In genomic region chr1:75140601-75141190, GRCm38 (mm10) we compare ENCODE assay signal across 8 mouse cellular contexts. TPM values are rescaled to one million over a fixed set of nuclear protein-coding genes. Genes with fewer than 3 reads are reported as not detected.
DNase-seq lines count a peak whose midpoint lies in the region; ATAC-seq and TF ChIP-seq lines count a peak whose summit lies in the region.

No protein-coding gene starts in this region.

- peak overlapping the region; percentile 99; the same call in 1 of the 2 replicates for H3K27ac ChIP-seq in cortical plate, adult 2 months (ENCODE audit: insufficient read depth, low read length)
- peak overlapping the region; percentile 98 for H3K27ac ChIP-seq in intestine, embryonic 15.5 days
- H3K27ac ChIP-seq in lung, embryonic 16.5 days (ENCODE audit: low read length) = no peak overlapping the region; the same call in 1 of the 2 replicates

- no peaks in the 10 kb centered on the region for H3K27me3 ChIP-seq in intestine, embryonic 15.5 days (replicated peaks)
- no peaks in the 10 kb centered on the region for H3K27me3 ChIP-seq in lung, embryonic 16.5 days (ENCODE audit: control insufficient read depth, insufficient read depth, low read depth, low read length)

- no peak for ATAC-seq in intestine, embryonic 15.5 days
- ATAC-seq in lung, embryonic 16.5 days (ENCODE audit: low read depth) = no peak

- 54% methylated on average over 4 of the region's 4 CpGs for WGBS in intestine, embryonic 15.5 days
- WGBS in lung, embryonic 16.5 days = 47% methylated on average over 4 of the region's 4 CpGs

- no peaks in the 10 kb centered on the region for H3K4me1 ChIP-seq in cortical plate, adult 2 months (ENCODE audit: control insufficient read depth, insufficient read depth, low read length)
- peaks cover 17% of the 10 kb centered on the region; the same call in 1 of the 2 replicates for H3K4me1 ChIP-seq in intestine, embryonic 15.5 days (replicated peaks)
- H3K4me1 ChIP-seq in lung, embryonic 16.5 days (replicated peaks; ENCODE audit: control insufficient read depth, insufficient read depth, low read length) = peaks cover 13% of the 10 kb centered on the region

- H3K4me3 ChIP-seq in cortical plate, adult 2 months (ENCODE audit: insufficient read depth, low read length) = peak overlapping the region; percentile 75
- H3K4me3 ChIP-seq in intestine, embryonic 15.5 days (replicated peaks) = peak overlapping the region; percentile 98
- peak overlapping the region; percentile 83 for H3K4me3 ChIP-seq in lung, embryonic 16.5 days (ENCODE audit: low read length)

- H3K4me2 ChIP-seq in intestine, embryonic 15.5 days (replicated peaks) = peak overlapping the region; percentile 89
- H3K4me2 ChIP-seq in lung, embryonic 16.5 days (ENCODE audit: low read depth, low read length) = peak overlapping the region; percentile 70

- peak; percentile 60 for DNase-seq in kidney, adult 11 months
- no peak for DNase-seq in kidney, postnatal 10 days
- DNase-seq in embryo, embryonic 10 days (ENCODE audit: low spot score) = no peak
- no peak for DNase-seq in right cerebral cortex, postnatal 25 days
- DNase-seq in layer of hippocampus, postnatal 14 days (ENCODE audit: low spot score in 2 of 2) = no peak

- no peak for TF ChIP-seq POLR2A in cortical plate, adult 2 months (IDR thresholded peaks at IDR 0.05; ENCODE audit: extremely low read depth, insufficient read depth, low read length)

- H3K36me3 ChIP-seq in intestine, embryonic 15.5 days = peaks cover 23% of the 10 kb centered on the region
- H3K36me3 ChIP-seq in lung, embryonic 16.5 days (ENCODE audit: control insufficient read depth, insufficient read depth, low read length) = peaks cover 28% of the 10 kb centered on the region

- H3K9me3 ChIP-seq in intestine, embryonic 15.5 days = no peaks in the 10 kb centered on the region
- H3K9me3 ChIP-seq in lung, embryonic 16.5 days (ENCODE audit: control insufficient read depth, low read length) = no peaks in the 10 kb centered on the region

- no peak for TF ChIP-seq CTCF in cortical plate, adult 2 months (IDR thresholded peaks at IDR 0.05; ENCODE audit: extremely low read depth, insufficient read depth, low read length)

- peak overlapping the region; percentile 96 for H3K9ac ChIP-seq in intestine, embryonic 15.5 days
- peak overlapping the region; percentile 94 for H3K9ac ChIP-seq in lung, embryonic 16.5 days (ENCODE audit: low read length)

RNA-seq across cellular contexts. Expression of gene Cnppd1, which starts 1.8 kb away (rescaled TPM):
- polyA plus RNA-seq in cortical plate, adult 2 months (2012; rRNA removed) = 36.9 TPM in 2 replicates
- 42.5 and 43.4 TPM in 2 replicates for polyA plus RNA-seq in intestine, embryonic 15.5 days (2015; fragmentation: Nextera tagmentation; extraction: Ambion mirVana)
- 44.8 and 50.1 TPM in 2 replicates for polyA plus RNA-seq in lung, embryonic 16.5 days (2015; fragmentation: Nextera tagmentation; extraction: Ambion mirVana)
- 10 to 100 TPM; 31.1 to 31.4 TPM for total RNA-seq in layer of hippocampus, postnatal 14 days (2021)

RNA-seq across cellular contexts. Expression of gene Retreg2, which starts 1.9 kb away (rescaled TPM):
- 227 and 233 TPM in 2 replicates for polyA plus RNA-seq in cortical plate, adult 2 months (2012; rRNA removed)
- polyA plus RNA-seq in intestine, embryonic 15.5 days (2015; fragmentation: Nextera tagmentation; extraction: Ambion mirVana) = 49.5 and 51.1 TPM in 2 replicates
- polyA plus RNA-seq in lung, embryonic 16.5 days (2015; fragmentation: Nextera tagmentation; extraction: Ambion mirVana) = 44.5 and 46.9 TPM in 2 replicates
- total RNA-seq in layer of hippocampus, postnatal 14 days (2021) = 100 to 1,000 TPM; 143 to 148 TPM

RNA-seq across cellular contexts. Expression of gene Slc23a3, which starts 7.0 kb away (rescaled TPM):
- polyA plus RNA-seq in cortical plate, adult 2 months (2012; rRNA removed) = 1.7 and 1.9 TPM in 2 replicates
- 1.2 and 1.3 TPM in 2 replicates for polyA plus RNA-seq in intestine, embryonic 15.5 days (2015; fragmentation: Nextera tagmentation; extraction: Ambion mirVana)
- polyA plus RNA-seq in lung, embryonic 16.5 days (2015; fragmentation: Nextera tagmentation; extraction: Ambion mirVana) = 0.33 and 0.36 TPM in 2 replicates
- under 1 TPM in 1 of 2 experiments, not detected in 1; 0.35 TPM for total RNA-seq in layer of hippocampus, postnatal 14 days (2021)

RNA-seq across cellular contexts. Expression of gene Nhej1, which starts 15.7 kb away (rescaled TPM):
- polyA plus RNA-seq in cortical plate, adult 2 months (2012; rRNA removed) = 2.0 and 2.2 TPM in 2 replicates
- polyA plus RNA-seq in intestine, embryonic 15.5 days (2015; fragmentation: Nextera tagmentation; extraction: Ambion mirVana) = 8.7 and 9.7 TPM in 2 replicates
- 10.4 and 10.5 TPM in 2 replicates for polyA plus RNA-seq in lung, embryonic 16.5 days (2015; fragmentation: Nextera tagmentation; extraction: Ambion mirVana)
- total RNA-seq in layer of hippocampus, postnatal 14 days (2021) = 1 to 10 TPM; 2.2 to 2.7 TPM

RNA-seq across cellular contexts. Expression of gene Zfand2b, which starts 27.8 kb away (rescaled TPM):
- polyA plus RNA-seq in cortical plate, adult 2 months (2012; rRNA removed) = 64.3 and 64.9 TPM in 2 replicates
- 45.6 and 45.7 TPM in 2 replicates for polyA plus RNA-seq in intestine, embryonic 15.5 days (2015; fragmentation: Nextera tagmentation; extraction: Ambion mirVana)
- polyA plus RNA-seq in lung, embryonic 16.5 days (2015; fragmentation: Nextera tagmentation; extraction: Ambion mirVana) = 42.9 and 46.1 TPM in 2 replicates
- total RNA-seq in layer of hippocampus, postnatal 14 days (2021) = 10 to 100 TPM; 30.9 to 32.7 TPM
